Mouse (Mus musculus): ENCODE results near the gene Dspp. TPM values are rescaled to one million over a fixed set of nuclear protein-coding genes. Genes with fewer than 3 reads are reported as not detected.

Gene Dspp
- total RNA-seq (2015; ENCODE audit: low replicate concordance) (not detected in 2 replicates), total RNA-seq (2017; ENCODE audit: low replicate concordance) (not detected in 2 replicates)

GRCm38 (mm10) chr5:104170412-104170811 lies at the start of gene Dspp:
Dspp (plus strand) TSS chr5:104170712.
- no peak for ATAC-seq (replicated peaks; ENCODE audit: low FRiP score, poor library complexity, severe bottlenecking)

- ATAC-seq (replicated peaks; ENCODE audit: low FRiP score, poor library complexity, severe bottlenecking) = no peak
Measured at GRCm38 (mm10) chr5:104124016-104124658, 46.4 kb upstream of the Dspp start.

- ATAC-seq (replicated peaks; ENCODE audit: low FRiP score, poor library complexity, severe bottlenecking) = no peak
Measured at GRCm38 (mm10) chr5:104126561-104127320, 43.8 kb upstream of the Dspp start.

GRCm38 (mm10) chr5:104127351-104127750 lies 43.2 kb upstream of the Dspp start:
- ATAC-seq (replicated peaks; ENCODE audit: low FRiP score, poor library complexity, severe bottlenecking) = no peak

- ATAC-seq (replicated peaks; ENCODE audit: low FRiP score, poor library complexity, severe bottlenecking) = no peak
Measured at GRCm38 (mm10) chr5:104128281-104129031, 42.1 kb upstream of the Dspp start.

GRCm38 (mm10) chr5:104130891-104131290 lies 39.6 kb upstream of the Dspp start:
- no peak for ATAC-seq (replicated peaks; ENCODE audit: low FRiP score, poor library complexity, severe bottlenecking)

GRCm38 (mm10) chr5:104131544-104131943 lies 39.0 kb upstream of the Dspp start:
- no peak for ATAC-seq (replicated peaks; ENCODE audit: low FRiP score, poor library complexity, severe bottlenecking)

- ATAC-seq (replicated peaks; ENCODE audit: low FRiP score, poor library complexity, severe bottlenecking) = no peak
Measured at GRCm38 (mm10) chr5:104133752-104134151, 36.8 kb upstream of the Dspp start.

- ATAC-seq (replicated peaks; ENCODE audit: low FRiP score, poor library complexity, severe bottlenecking) = no peak
Measured at GRCm38 (mm10) chr5:104137920-104138541, 32.5 kb upstream of the Dspp start.

- ATAC-seq (replicated peaks; ENCODE audit: low FRiP score, poor library complexity, severe bottlenecking) = no peak
Measured at GRCm38 (mm10) chr5:104141067-104141466, 29.4 kb upstream of the Dspp start.

GRCm38 (mm10) chr5:104144057-104144456 lies 26.5 kb upstream of the Dspp start:
- no peak for ATAC-seq (replicated peaks; ENCODE audit: low FRiP score, poor library complexity, severe bottlenecking)

- no peak for ATAC-seq (replicated peaks; ENCODE audit: low FRiP score, poor library complexity, severe bottlenecking)
Measured at GRCm38 (mm10) chr5:104149349-104149748, 21.2 kb upstream of the Dspp start.

GRCm38 (mm10) chr5:104150196-104150595 lies 20.3 kb upstream of the Dspp start:
- ATAC-seq (replicated peaks; ENCODE audit: low FRiP score, poor library complexity, severe bottlenecking) = no peak

- ATAC-seq (replicated peaks; ENCODE audit: low FRiP score, poor library complexity, severe bottlenecking) = no peak
Measured at GRCm38 (mm10) chr5:104157701-104158100, 12.8 kb upstream of the Dspp start.

GRCm38 (mm10) chr5:104158332-104159052 lies 12.0 kb upstream of the Dspp start:
- ATAC-seq (replicated peaks; ENCODE audit: low FRiP score, poor library complexity, severe bottlenecking) = no peak

GRCm38 (mm10) chr5:104160581-104160980 lies 9.9 kb upstream of the Dspp start:
- ATAC-seq (replicated peaks; ENCODE audit: low FRiP score, poor library complexity, severe bottlenecking) = no peak

GRCm38 (mm10) chr5:104161390-104161789 lies 9.1 kb upstream of the Dspp start:
- ATAC-seq (replicated peaks; ENCODE audit: low FRiP score, poor library complexity, severe bottlenecking) = no peak

GRCm38 (mm10) chr5:104163536-104163935 lies 7.0 kb upstream of the Dspp start:
- ATAC-seq (replicated peaks; ENCODE audit: low FRiP score, poor library complexity, severe bottlenecking) = no peak

GRCm38 (mm10) chr5:104173094-104173493 lies 2.6 kb downstream of the Dspp start:
- ATAC-seq (replicated peaks; ENCODE audit: low FRiP score, poor library complexity, severe bottlenecking) = no peak

- no peak for ATAC-seq (replicated peaks; ENCODE audit: low FRiP score, poor library complexity, severe bottlenecking)
Measured at GRCm38 (mm10) chr5:104183743-104184142, 13.2 kb downstream of the Dspp start.
